Mouse (Mus musculus) liver, adult 2 months (tissue): ENCODE results near the gene Vmn1r65. TPM values are rescaled to one million over a fixed set of nuclear protein-coding genes. Genes with fewer than 3 reads are reported as not detected.
"Not testable (repeated sequence)": the region's sequence is repeated elsewhere in the genome, so short reads cannot be mapped to it uniquely, and the experiment has no call there.

ENCODE experiments used
- DNase-seq: peaks from one replicate; pipeline ENCODE4 v3.0.0-alpha.2; 2011; ENCODE audit warnings: low read depth, low spot score; ENCODE audit errors: extremely low read depth
- H3K27ac ChIP-seq: fragments of 200-500 bp; replicated peaks from 2 replicates; pipeline ENCODE4 v1.5.1; 2012; ENCODE audit warnings: low read depth, mild to moderate bottlenecking, control low read depth, inconsistent platforms, low read length; ENCODE audit not compliant: insufficient read depth
- H3K27me3 ChIP-seq: fragments of 200-500 bp; 2 replicates; pipeline ENCODE4 v1.6.1; 2012; ENCODE audit warnings: mild to moderate bottlenecking, moderate library complexity, low read length, inconsistent platforms; ENCODE audit not compliant: control insufficient read depth, insufficient read depth
- H3K36me3 ChIP-seq: fragments of 200-500 bp; 2 replicates; pipeline ENCODE4 v1.6.1; 2012; ENCODE audit warnings: low read length, inconsistent platforms; ENCODE audit not compliant: control insufficient read depth, insufficient read depth
- H3K4me1 ChIP-seq: fragments of 200-500 bp; 2 replicates; pipeline ENCODE4 v1.6.1; 2011; ENCODE audit warnings: low read length; ENCODE audit not compliant: control insufficient read depth, insufficient read depth
- H3K4me3 ChIP-seq: fragments of 200-500 bp; 2 replicates; pipeline ENCODE4 v1.5.1; 2011; ENCODE audit warnings: low read depth, mild to moderate bottlenecking, control low read depth, low read length, moderate library complexity; ENCODE audit not compliant: insufficient read depth
- H3K79me2 ChIP-seq: fragments of 200-500 bp; 2 replicates; pipeline ENCODE4 v1.6.1; 2012; ENCODE audit warnings: inconsistent platforms, mild to moderate bottlenecking, low read length, moderate library complexity; ENCODE audit not compliant: control insufficient read depth, insufficient read depth
- H3K9ac ChIP-seq: fragments of 200-500 bp; 2 replicates; pipeline ENCODE4 v1.6.1; 2012; ENCODE audit warnings: low read depth, mild to moderate bottlenecking, control low read depth, inconsistent platforms, low read length
- CTCF ChIP-seq: fragments of 200-500 bp; IDR thresholded peaks from 2 replicates; pipeline ENCODE4 v1.5.1; 2011; ENCODE audit warnings: low read depth, low read length, control low read depth
- POLR2A ChIP-seq: fragments of 200-500 bp; IDR thresholded peaks from 2 replicates; pipeline ENCODE4 v1.6.1; 2011; ENCODE audit warnings: low read length, control low read depth; ENCODE audit not compliant: insufficient read depth; ENCODE audit errors: extremely low read depth
- WGBS: fragments of 180-500 bp; shearing (Covaris S2); methylation state at CpG from one replicate; pipeline ENCODE4 v1.1.7; 2018; 5-methylcytosine and 5-hydroxymethylcytosine counted together
- polyA plus RNA-seq: library from polyadenylated mRNA; depleted of rRNA; stranded (reverse); fragments of >200 nt; gene quantifications from 2 replicates; pipeline ENCODE4 v1.2.3, GENCODE M21; 2012; rRNA removed
- total RNA-seq: library from RNA; depleted of rRNA; stranded (reverse); fragments of >200 nt; gene quantifications from 2 replicates; pipeline ENCODE4 v1.2.3, GENCODE M21; 2014; rRNA removed

Gene Vmn1r65
- not detected in 2 replicates for total RNA-seq
- polyA plus RNA-seq: not detected in 2 replicates

GRCm38 (mm10) chr7:6010910-6011309 lies at the start of gene Vmn1r65:
Vmn1r65 (minus strand) TSS chr7:6011010.
- Histone ChIP-seq H3K36me3 (no peaks in the 10 kb centered on the region), H3K4me1 (no peaks in the 10 kb centered on the region), H3K4me3 (no peak within 1 kb of the TSS), H3K27me3 (no peaks in the 10 kb centered on the region), H3K79me2 (no peaks in the 10 kb centered on the region), H3K27ac (no peak within 1 kb of the TSS), H3K9ac (no peak within 1 kb of the TSS)
- 83% methylated on average over 1 of the region's 1 CpGs for WGBS
- no peak for DNase-seq
- no peak for TF ChIP-seq CTCF
- no peak for TF ChIP-seq POLR2A

- no peaks in the 10 kb centered on the region for H3K79me2 ChIP-seq
- no peaks in the 10 kb centered on the region for H3K4me1 ChIP-seq
- 85% methylated on average over 11 of the region's 11 CpGs for WGBS
- H3K36me3 ChIP-seq: no peaks in the 10 kb centered on the region
- TF ChIP-seq CTCF (no peak), POLR2A (no peak)
- H3K27ac ChIP-seq: no peak within 1 kb of the TSS
- H3K9ac ChIP-seq: no peak within 1 kb of the TSS
- no peak within 1 kb of the TSS for H3K4me3 ChIP-seq
- DNase-seq: no peak
- no peaks in the 10 kb centered on the region for H3K27me3 ChIP-seq
Measured at GRCm38 (mm10) chr7:6044861-6045260, 34.1 kb upstream of the Vmn1r65 start, which contains the start of gene Nlrp4c. Nlrp4c (plus strand) TSS chr7:6045161.

GRCm38 (mm10) chr7:5982426-5982825 lies 28.4 kb downstream of the Vmn1r65 start:
- not testable (repeated sequence) for H3K27me3 ChIP-seq

GRCm38 (mm10) chr7:5972546-5972945 lies 38.3 kb downstream of the Vmn1r65 start:
- 66% methylated on average over 2 of the region's 2 CpGs for WGBS

More at GRCm38 (mm10) chr7:5982426-5982825, 28.4 kb downstream of the Vmn1r65 start:
- H3K36me3 ChIP-seq, H3K4me1 ChIP-seq, H3K9ac ChIP-seq, H3K27ac ChIP-seq, H3K4me3 ChIP-seq, DNase-seq, H3K79me2 ChIP-seq: not testable (repeated sequence)
- 76% methylated on average over 4 of the region's 4 CpGs for WGBS

More at GRCm38 (mm10) chr7:5972546-5972945, 38.3 kb downstream of the Vmn1r65 start:
- not testable (repeated sequence) for H3K27me3 ChIP-seq, H3K79me2 ChIP-seq, H3K4me1 ChIP-seq, DNase-seq, H3K27ac ChIP-seq, H3K36me3 ChIP-seq, H3K4me3 ChIP-seq, H3K9ac ChIP-seq

Other genes starting within 250 kb of the Vmn1r65 start
- gene Vmn1r63, start 205.6 kb downstream of the Vmn1r65 start, total RNA-seq: not detected in 2 replicates
- gene Vmn1r63, start 205.6 kb downstream of the Vmn1r65 start, polyA plus RNA-seq: not detected in 2 replicates
- gene Vmn1r64, start 126.5 kb downstream of the Vmn1r65 start, total RNA-seq: not detected in 2 replicates
- gene Vmn1r64, start 126.5 kb downstream of the Vmn1r65 start, polyA plus RNA-seq: not detected in 2 replicates
- not detected in 2 replicates for gene Nlrp4c, start 34.2 kb upstream of the Vmn1r65 start, total RNA-seq
- gene Nlrp4c, start 34.2 kb upstream of the Vmn1r65 start, polyA plus RNA-seq: not detected in 2 replicates
- 33.7 and 36.8 TPM in 2 replicates for gene Zfp787, start 145.0 kb upstream of the Vmn1r65 start, total RNA-seq
- 46.0 and 51.7 TPM in 2 replicates for gene Zfp787, start 145.0 kb upstream of the Vmn1r65 start, polyA plus RNA-seq
- gene Zfp444, start 161.2 kb upstream of the Vmn1r65 start, total RNA-seq: 11.0 and 17.5 TPM in 2 replicates
- 23.9 and 29.7 TPM in 2 replicates for gene Zfp444, start 161.2 kb upstream of the Vmn1r65 start, polyA plus RNA-seq
- gene Galp, start 186.1 kb upstream of the Vmn1r65 start, total RNA-seq: not detected in 2 replicates
- gene Galp, start 186.1 kb upstream of the Vmn1r65 start, polyA plus RNA-seq: not detected in 2 replicates
- not detected in 2 replicates for gene Zscan5b, start 211.3 kb upstream of the Vmn1r65 start, total RNA-seq
- gene Zscan5b, start 211.3 kb upstream of the Vmn1r65 start, polyA plus RNA-seq: not detected in 2 replicates
- not detected in 2 replicates for gene Epp13, start 241.7 kb upstream of the Vmn1r65 start, total RNA-seq
- gene Epp13, start 241.7 kb upstream of the Vmn1r65 start, polyA plus RNA-seq: not detected in 2 replicates